Mouse (Mus musculus) left cerebral cortex, adult 18-20 months (tissue): Measurements from ENCODE around the gene Rbpjl. TPM values are rescaled to one million over a fixed set of nuclear protein-coding genes. Genes with fewer than 3 reads are reported as not detected.

ENCODE experiments used
- DNase-seq, 2 experiments: peaks; one replicate each; pipeline ENCODE4 v3.0.0; 2021 to 2022; ENCODE audit warnings: low spot score in 2 of 2, mixed read lengths in 1 of 2
- total RNA-seq, 2 experiments: library from RNA; stranded (reverse); gene quantifications; 2 replicates each; pipeline ENCODE4 v1.2.3; 2021

Rbpjl gene
- total RNA-seq, 2 experiments from 2014 or later, result 0.33 to 0.56 TPM

GRCm38 (mm10) chr2:164426952-164427351 lies 24.0 kb downstream of the Rbpjl start:
- DNase-seq, result no peak

- DNase-seq, result no peak
Observed at GRCm38 (mm10) chr2:164428451-164428850, 25.5 kb downstream of the Rbpjl start.

- no peak for DNase-seq
Observed at GRCm38 (mm10) chr2:164429881-164430615, 27.1 kb downstream of the Rbpjl start.

GRCm38 (mm10) chr2:164430697-164431096 lies 27.8 kb downstream of the Rbpjl start:
- DNase-seq, result no peak

- DNase-seq, result no peak
Observed at GRCm38 (mm10) chr2:164431676-164432465, 28.9 kb downstream of the Rbpjl start.

- DNase-seq, result no peak
Observed at GRCm38 (mm10) chr2:164432541-164433191, 29.7 kb downstream of the Rbpjl start.

GRCm38 (mm10) chr2:164433278-164433895 lies 30.4 kb downstream of the Rbpjl start:
- DNase-seq, result no peak

- no peak for DNase-seq
Observed at GRCm38 (mm10) chr2:164434681-164435080, 31.7 kb downstream of the Rbpjl start.

GRCm38 (mm10) chr2:164435216-164436090 lies 32.5 kb downstream of the Rbpjl start:
- DNase-seq, result no peak

GRCm38 (mm10) chr2:164436215-164436913 lies 33.4 kb downstream of the Rbpjl start:
- no peak for DNase-seq

- no peak for DNase-seq
Observed at GRCm38 (mm10) chr2:164436961-164437360, 34.0 kb downstream of the Rbpjl start.

GRCm38 (mm10) chr2:164437710-164438109 lies 34.8 kb downstream of the Rbpjl start:
- DNase-seq, result no peak

GRCm38 (mm10) chr2:164438257-164438656 lies 35.3 kb downstream of the Rbpjl start:
- DNase-seq, result no peak

- DNase-seq, result peak; percentile 12 to 41
Observed at GRCm38 (mm10) chr2:164439001-164439421, 36.1 kb downstream of the Rbpjl start.

GRCm38 (mm10) chr2:164440314-164440713 lies 37.4 kb downstream of the Rbpjl start:
- no peak for DNase-seq

- DNase-seq, result no peak
Observed at GRCm38 (mm10) chr2:164441155-164441554, 38.2 kb downstream of the Rbpjl start.

GRCm38 (mm10) chr2:164441731-164442130 lies 38.8 kb downstream of the Rbpjl start:
- DNase-seq, result no peak

GRCm38 (mm10) chr2:164442315-164443050 lies 39.5 kb downstream of the Rbpjl start:
- no peak for DNase-seq

- peak; percentile 65 for DNase-seq
Observed at GRCm38 (mm10) chr2:164443051-164443437, 40.1 kb downstream of the Rbpjl start.
